Mouse (Mus musculus) forebrain, embryonic 11.5 days (tissue): ENCODE measurements around the gene Rarb. TPM values are rescaled to one million over a fixed set of nuclear protein-coding genes. Genes with fewer than 3 reads are reported as not detected.

Experiments used
- ATAC-seq: fragments of 200-750 bp; cut with Nextera tagmentation; replicated peaks from 2 replicates; pipeline ENCODE4 v1.8.0; 2017; ENCODE audit warnings: moderate TSS enrichment; ENCODE audit not compliant: low FRiP score
- DNase-seq: peaks from one replicate; pipeline ENCODE4 v3.0.0-alpha.2; 2017; ENCODE audit warnings: low spot score
- H3K27ac ChIP-seq: fragments of 300-500 bp; sonication (generic); 2 replicates; pipeline ENCODE4 v1.5.1; 2014; ENCODE audit warnings: low read depth, low read length
- H3K27me3 ChIP-seq: fragments of 300-500 bp; sonication (generic); 2 replicates; pipeline ENCODE4 v1.6.1; 2014; ENCODE audit warnings: mild to moderate bottlenecking, low read length, mixed read lengths; ENCODE audit not compliant: control insufficient read depth, insufficient read depth
- H3K36me3 ChIP-seq: fragments of 300-500 bp; sonication (generic); 2 replicates; pipeline ENCODE4 v1.6.1; 2014; ENCODE audit warnings: mild to moderate bottlenecking, low read length, moderate library complexity, mixed read lengths; ENCODE audit not compliant: control insufficient read depth, insufficient read depth
- H3K4me1 ChIP-seq: fragments of 300-500 bp; sonication (generic); replicated peaks from 2 replicates; pipeline ENCODE4 v1.6.1; 2014; ENCODE audit warnings: low read length, mixed read lengths; ENCODE audit not compliant: control insufficient read depth, insufficient read depth
- H3K4me2 ChIP-seq: fragments of 300-500 bp; sonication (generic); 2 replicates; pipeline ENCODE4 v1.6.1; 2014; ENCODE audit warnings: low read depth, mild to moderate bottlenecking, low read length, moderate library complexity, mixed read lengths; ENCODE audit not compliant: severe bottlenecking
- H3K4me3 ChIP-seq: fragments of 300-500 bp; sonication (generic); 2 replicates; pipeline ENCODE4 v1.5.1; 2014; ENCODE audit warnings: low read depth, low read length
- H3K9ac ChIP-seq: fragments of 300-500 bp; sonication (generic); 2 replicates; pipeline ENCODE4 v1.6.1; 2014; ENCODE audit warnings: low read length
- H3K9me3 ChIP-seq: fragments of 300-500 bp; sonication (generic); 2 replicates; pipeline ENCODE4 v1.6.1; 2016; ENCODE audit warnings: low read length, mixed read lengths; ENCODE audit not compliant: control insufficient read depth
- WGBS: fragments of 180-500 bp; shearing (Covaris S2); extraction: QIAGEN DNeasy Blood & Tissue Kit; methylation state at CpG from one replicate; pipeline ENCODE4 v1.1.7; 2014; 5-methylcytosine and 5-hydroxymethylcytosine counted together
- polyA plus RNA-seq: library from polyadenylated mRNA; unstranded; fragments of >200 nt; fragmentation: Nextera tagmentation; extraction: Ambion mirVana; gene quantifications from 2 replicates; pipeline ENCODE4 v1.2.1, GENCODE M21; 2014

The Rarb gene
- 15.7 and 15.8 TPM in 2 replicates for polyA plus RNA-seq

GRCm38 (mm10) chr14:16818602-16819250 is at the start of gene Rarb:
TSS of gene Rarb (minus strand) at chr14:16819156.
- ATAC-seq, result 0 out of 2 replicates have a peak, but pooled peaks have one; percentile 13
- 93% methylated on average over 4 of the region's 4 CpGs for WGBS

GRCm38 (mm10) chr14:16842036-16842435 is 23.1 kb upstream of the Rarb start:
- H3K9me3 ChIP-seq, result no peaks in the 10 kb centered on the region
- WGBS, result 61% methylated on average over 3 of the region's 3 CpGs
- no peaks in the 10 kb centered on the region for H3K36me3 ChIP-seq
- H3K9ac ChIP-seq, result no peak overlapping the region
- no peak overlapping the region for H3K4me3 ChIP-seq
- DNase-seq (no peak), ATAC-seq (no peak)
- H3K27ac ChIP-seq, result no peak overlapping the region
- H3K4me1 ChIP-seq, result no peaks in the 10 kb centered on the region
- no peak overlapping the region for H3K4me2 ChIP-seq
- no peaks in the 10 kb centered on the region for H3K27me3 ChIP-seq

More at GRCm38 (mm10) chr14:16818602-16819250, at the start of gene Rarb:
- Histone ChIP-seq H3K27me3 (no peaks in the 10 kb centered on the region), H3K4me1 (peaks cover 2% of the 10 kb centered on the region; the same call in 1 of the 2 replicates), H3K27ac (no peak within 1 kb of the TSS), H3K4me3 (no peak within 1 kb of the TSS), H3K9me3 (no peaks in the 10 kb centered on the region), H3K4me2 (no peak within 1 kb of the TSS), H3K9ac (no peak within 1 kb of the TSS), H3K36me3 (no peaks in the 10 kb centered on the region)
- DNase-seq, result no peak

GRCm38 (mm10) chr14:16841597-16841989 is 22.6 kb upstream of the Rarb start:
- Histone ChIP-seq H3K36me3 (no peaks in the 10 kb centered on the region), H3K9me3 (no peaks in the 10 kb centered on the region), H3K9ac (no peak overlapping the region), H3K4me3 (no peak overlapping the region), H3K4me1 (no peaks in the 10 kb centered on the region), H3K27ac (no peak overlapping the region), H3K27me3 (no peaks in the 10 kb centered on the region), H3K4me2 (no peak overlapping the region)
- 63% methylated on average over 6 of the region's 6 CpGs for WGBS
- ATAC-seq (no peak), DNase-seq (no peak)

GRCm38 (mm10) chr14:16840951-16841596 is 22.1 kb upstream of the Rarb start:
- H3K9me3 ChIP-seq, result no peaks in the 10 kb centered on the region
- H3K27ac ChIP-seq, result no peak overlapping the region
- no peaks in the 10 kb centered on the region for H3K36me3 ChIP-seq
- ATAC-seq (no peak), DNase-seq (no peak)
- H3K4me1 ChIP-seq, result no peaks in the 10 kb centered on the region
- H3K9ac ChIP-seq, result no peak overlapping the region
- no peak overlapping the region for H3K4me3 ChIP-seq
- H3K27me3 ChIP-seq, result no peaks in the 10 kb centered on the region
- WGBS, result 65% methylated on average over 8 of the region's 8 CpGs
- no peak overlapping the region for H3K4me2 ChIP-seq

- Histone ChIP-seq H3K36me3 (no peaks in the 10 kb centered on the region), H3K27ac (no peak overlapping the region)
These were observed 21.2 kb upstream of the Rarb start for GRCm38 (mm10) chr14:16840135-16840534.

GRCm38 (mm10) chr14:16815096-16815741 is 3.7 kb downstream of the Rarb start:
- no peak overlapping the region for H3K4me3 ChIP-seq
- H3K4me2 ChIP-seq, result no peak overlapping the region
- no peak overlapping the region for H3K9ac ChIP-seq
- DNase-seq, result no peak
- no peak for ATAC-seq
- H3K4me1 ChIP-seq, result no peaks in the 10 kb centered on the region
- H3K36me3 ChIP-seq, result no peaks in the 10 kb centered on the region
- 96% methylated on average over 1 of the region's 1 CpGs for WGBS
- no peaks in the 10 kb centered on the region for H3K27me3 ChIP-seq
- H3K27ac ChIP-seq, result no peak overlapping the region
- H3K9me3 ChIP-seq, result no peaks in the 10 kb centered on the region

More at GRCm38 (mm10) chr14:16840135-16840534, 21.2 kb upstream of the Rarb start:
- no peak overlapping the region for H3K4me3 ChIP-seq
- no peaks in the 10 kb centered on the region for H3K9me3 ChIP-seq
- no peak overlapping the region for H3K9ac ChIP-seq
- 94% methylated on average over 2 of the region's 2 CpGs for WGBS
- no peaks in the 10 kb centered on the region for H3K27me3 ChIP-seq
- H3K4me2 ChIP-seq, result no peak overlapping the region
- no peak for ATAC-seq
- no peak for DNase-seq
- no peaks in the 10 kb centered on the region for H3K4me1 ChIP-seq

GRCm38 (mm10) chr14:16806155-16806554 is 12.8 kb downstream of the Rarb start:
- no peaks in the 10 kb centered on the region for H3K36me3 ChIP-seq
- no peak for DNase-seq
- H3K9ac ChIP-seq, result no peak overlapping the region
- WGBS, result 81% methylated on average over 3 of the region's 3 CpGs
- H3K9me3 ChIP-seq, result no peaks in the 10 kb centered on the region
- no peaks in the 10 kb centered on the region for H3K4me1 ChIP-seq
- H3K27ac ChIP-seq, result no peak overlapping the region
- no peak overlapping the region for H3K4me3 ChIP-seq
- H3K27me3 ChIP-seq, result no peaks in the 10 kb centered on the region
- no peak for ATAC-seq
- no peak overlapping the region for H3K4me2 ChIP-seq

GRCm38 (mm10) chr14:16790161-16790560 is 28.8 kb downstream of the Rarb start:
- ATAC-seq, result no peak
- H3K36me3 ChIP-seq, result no peaks in the 10 kb centered on the region
- H3K4me2 ChIP-seq, result no peak overlapping the region
- H3K4me3 ChIP-seq, result no peak overlapping the region
- DNase-seq, result no peak
- H3K27me3 ChIP-seq, result no peaks in the 10 kb centered on the region
- no peaks in the 10 kb centered on the region for H3K9me3 ChIP-seq
- no peak overlapping the region for H3K9ac ChIP-seq
- 82% methylated on average over 1 of the region's 1 CpGs for whole genome bisulfite sequencing
- no peak overlapping the region for H3K27ac ChIP-seq
- H3K4me1 ChIP-seq, result no peaks in the 10 kb centered on the region
